Mouse (Mus musculus) frontal cortex, postnatal 36 days (tissue): ENCODE measurements around the gene Mbd5.
"Not testable (repeated sequence)": the region's sequence is repeated elsewhere in the genome, so short reads cannot be mapped to it uniquely, and the experiment has no call there.

Experiments used
- DNase-seq, 2 experiments: peaks; one replicate each; pipeline ENCODE4 v3.0.0; 2022; ENCODE audit warnings: low spot score in 2 of 2

Gene Mbd5

DNA sequence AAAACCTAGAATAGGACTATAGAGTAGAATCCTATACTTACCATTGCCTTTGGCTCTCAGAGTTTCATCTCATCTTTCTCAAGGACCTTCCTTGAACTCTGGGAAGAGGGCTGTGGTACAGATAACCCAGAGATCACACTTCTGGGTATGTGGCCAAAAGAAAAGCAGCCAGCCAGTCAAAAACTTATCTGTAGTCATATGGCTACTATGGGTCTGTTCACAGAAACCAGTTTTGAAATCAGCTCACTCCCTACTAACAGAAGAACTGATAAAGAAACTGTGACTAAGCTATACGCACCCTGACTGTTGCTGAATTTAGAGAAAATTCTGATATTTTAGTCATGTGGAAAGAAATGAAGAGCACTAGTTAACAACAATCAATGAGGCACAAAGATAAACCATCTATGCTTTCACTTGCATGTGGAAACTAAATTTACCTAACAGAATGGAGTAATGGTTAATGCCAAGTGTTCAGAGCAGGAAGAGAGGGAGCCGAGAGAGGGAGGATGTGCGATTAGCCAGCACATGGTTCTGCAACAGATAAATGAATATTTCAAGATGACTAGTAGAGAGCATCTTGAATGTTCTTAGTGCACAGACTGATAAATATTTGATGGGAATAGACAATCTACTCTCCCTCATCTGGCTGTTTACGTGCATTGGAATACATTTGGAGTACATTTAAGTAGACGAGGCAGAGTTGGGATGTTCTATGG lies 211.1 kb downstream of the Mbd5 start:
- no peak for DNase-seq

DNA sequence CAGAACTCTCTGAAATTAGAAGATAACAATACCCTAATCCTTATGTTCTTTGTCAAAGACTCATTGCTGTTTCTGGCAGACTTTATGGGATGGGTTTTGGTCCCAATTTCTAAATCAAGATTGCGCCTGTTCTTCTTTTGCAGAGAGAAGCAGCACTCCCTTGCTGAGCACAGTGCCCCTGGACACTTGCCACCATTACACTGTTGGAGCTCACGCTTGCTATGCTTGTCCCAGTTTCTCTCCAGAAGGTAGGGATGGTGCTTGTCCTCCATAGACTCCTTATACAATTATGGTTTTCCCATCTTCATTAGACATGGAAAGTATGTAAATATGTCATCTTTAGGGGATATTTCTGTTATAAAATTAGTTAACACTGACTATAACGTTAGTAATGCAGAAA lies 220.5 kb downstream of the Mbd5 start:
- DNase-seq, result no peak

DNA sequence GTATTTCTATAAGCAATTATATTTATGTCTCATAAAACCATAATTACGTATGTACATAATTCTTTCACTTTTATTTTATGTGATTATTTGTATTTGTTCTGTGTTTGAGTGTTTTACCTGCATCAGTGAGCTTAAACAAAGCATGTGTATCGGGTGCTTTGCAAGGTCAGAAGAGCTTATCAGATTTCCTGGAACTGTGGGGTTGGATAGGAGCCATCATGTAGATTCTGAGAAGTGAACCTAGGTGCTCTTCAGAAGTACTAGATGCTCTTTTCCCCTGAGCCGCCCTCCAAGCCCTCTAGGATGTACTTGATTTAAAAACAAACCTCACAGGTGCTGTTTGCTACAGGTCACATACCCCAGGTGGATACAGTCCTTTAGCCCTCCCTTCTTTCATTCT lies 227.7 kb downstream of the Mbd5 start:
- DNase-seq, result no peak

DNA sequence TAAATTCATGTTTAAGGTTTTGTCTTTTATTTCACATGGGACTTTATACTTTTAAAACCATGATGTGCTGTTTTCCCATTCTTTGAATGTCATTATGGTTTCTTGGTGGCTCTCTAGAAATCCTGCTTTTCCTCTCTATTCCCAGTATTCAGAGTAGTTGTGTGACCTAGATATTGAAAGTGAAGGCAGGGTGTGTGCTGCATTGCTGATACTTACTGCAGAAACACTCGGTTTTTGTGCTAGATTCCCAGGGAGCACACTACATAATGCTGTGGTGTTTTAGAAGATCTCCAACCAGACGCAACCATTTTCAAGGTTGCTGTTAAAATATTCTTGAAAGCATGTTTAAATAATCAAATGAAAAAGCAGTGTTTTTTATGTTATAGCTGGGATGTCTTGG lies 241.7 kb downstream of the Mbd5 start:
- DNase-seq, result no peak

DNA sequence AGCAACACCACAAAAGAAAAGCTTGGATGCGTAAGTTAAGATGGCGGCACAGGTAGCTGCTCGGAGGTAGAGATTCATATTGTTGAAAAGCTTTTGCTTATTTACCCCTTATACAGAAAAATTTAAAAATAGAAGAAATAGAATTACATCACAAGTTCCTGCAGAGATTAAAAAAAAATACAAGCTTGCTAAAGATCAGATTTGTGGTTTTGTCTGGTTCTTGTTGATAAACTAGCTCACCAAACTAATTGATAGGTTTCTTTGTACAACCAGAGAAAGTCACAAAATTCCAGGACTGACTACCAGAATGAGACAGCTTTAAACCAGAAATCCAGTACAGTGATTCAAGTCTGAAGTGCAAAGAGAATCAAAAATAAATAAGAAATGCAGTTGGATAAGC lies 242.4 kb downstream of the Mbd5 start:
- DNase-seq, result no peak

DNA sequence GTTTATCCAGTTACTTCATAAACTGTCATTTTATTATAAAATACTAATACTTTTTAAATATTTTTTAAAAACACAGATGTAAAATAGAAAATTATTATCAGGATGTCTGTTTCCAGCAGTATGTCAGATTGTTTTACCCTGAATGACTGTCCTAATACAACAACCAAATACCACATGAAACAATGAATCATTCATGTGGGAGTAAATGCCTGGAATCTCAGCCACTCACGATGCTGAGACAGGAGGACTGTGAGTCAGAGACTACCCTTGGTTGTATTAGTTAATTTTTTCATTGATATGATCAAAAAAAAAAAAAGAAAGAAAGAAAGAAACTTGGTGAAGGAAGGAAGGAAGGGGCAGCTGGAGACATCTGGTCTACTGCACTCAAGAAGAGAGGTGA lies 254.8 kb downstream of the Mbd5 start:
- no peak for DNase-seq

DNA sequence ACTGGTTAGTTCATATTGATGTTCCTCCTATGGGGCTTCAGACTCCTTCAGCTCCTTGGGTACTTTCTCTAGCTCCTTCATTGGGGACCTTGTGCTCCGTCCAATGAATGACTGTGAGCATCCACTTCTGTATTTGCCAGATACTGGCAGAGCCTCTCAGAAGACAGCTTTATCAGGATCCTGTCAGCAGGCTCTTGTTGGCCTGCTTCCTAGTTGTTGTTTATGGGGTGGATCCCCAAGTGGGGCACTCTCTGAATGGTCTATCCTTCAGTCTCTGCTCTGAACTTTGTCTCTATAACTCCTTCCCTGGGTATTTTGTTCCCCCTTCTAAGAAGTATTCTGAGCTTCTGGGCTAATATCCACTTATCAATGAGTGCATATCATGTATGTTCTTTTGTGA lies 256.4 kb downstream of the Mbd5 start:
- DNase-seq, result not testable (repeated sequence)

DNA sequence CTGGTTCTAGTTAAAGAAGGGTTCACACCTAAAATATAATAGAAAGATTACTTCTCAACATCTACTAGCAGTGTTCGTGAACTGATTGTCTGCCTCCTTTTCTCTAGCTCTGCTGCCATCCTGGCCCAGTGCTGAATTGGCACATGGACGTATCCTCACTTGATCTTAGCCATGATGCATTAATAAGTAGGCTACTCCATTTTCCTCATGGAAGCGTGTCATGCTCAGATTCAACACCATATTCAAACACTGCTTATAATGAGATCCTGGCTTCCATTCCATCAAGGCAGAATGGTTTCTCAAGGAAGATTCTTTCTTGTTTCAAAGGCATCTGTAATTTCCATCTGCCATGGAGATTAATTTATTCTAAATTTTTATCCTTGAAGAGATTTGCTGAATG lies 260.0 kb downstream of the Mbd5 start:
- no peak for DNase-seq

DNA sequence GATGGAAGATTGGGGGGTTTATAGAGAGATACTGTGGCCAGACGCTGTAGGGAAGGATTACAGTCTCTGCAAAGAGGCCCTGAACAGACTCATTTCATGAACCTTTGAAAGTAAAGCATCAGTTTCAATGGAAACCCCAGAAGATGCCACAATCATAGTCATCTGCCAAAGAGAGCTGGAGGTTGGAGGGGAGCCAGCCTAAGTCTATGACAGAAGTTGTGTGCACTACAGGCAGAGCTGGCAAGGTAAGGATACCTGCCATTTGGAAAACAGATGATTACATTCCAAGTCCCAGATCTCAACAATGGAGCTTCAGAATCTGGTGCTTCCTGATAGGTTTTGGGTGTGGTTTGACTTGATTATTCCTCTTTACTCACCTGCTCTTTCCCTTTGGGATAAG lies 261.1 kb downstream of the Mbd5 start:
- no peak for DNase-seq

DNA sequence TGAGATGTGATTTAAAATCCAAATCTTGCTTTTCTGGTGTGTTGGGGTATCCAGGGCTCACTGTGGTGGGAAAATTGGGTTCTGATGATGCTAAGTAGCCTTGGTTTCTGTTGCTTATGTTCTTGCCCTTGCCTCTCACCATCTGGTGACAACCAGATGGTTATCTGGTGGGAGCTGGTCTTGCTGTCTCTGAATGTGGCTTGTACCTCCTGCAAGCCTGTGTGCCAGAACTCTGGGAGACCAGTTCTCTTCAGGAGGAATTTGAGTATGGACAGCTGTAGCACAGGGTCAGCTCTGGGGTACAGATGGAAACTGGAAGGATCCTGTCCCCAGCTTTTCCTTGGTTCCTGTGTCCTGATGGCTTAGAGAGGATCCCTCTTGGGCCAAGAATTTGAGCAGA lies 280.4 kb downstream of the Mbd5 start:
- DNase-seq, result no peak

DNA sequence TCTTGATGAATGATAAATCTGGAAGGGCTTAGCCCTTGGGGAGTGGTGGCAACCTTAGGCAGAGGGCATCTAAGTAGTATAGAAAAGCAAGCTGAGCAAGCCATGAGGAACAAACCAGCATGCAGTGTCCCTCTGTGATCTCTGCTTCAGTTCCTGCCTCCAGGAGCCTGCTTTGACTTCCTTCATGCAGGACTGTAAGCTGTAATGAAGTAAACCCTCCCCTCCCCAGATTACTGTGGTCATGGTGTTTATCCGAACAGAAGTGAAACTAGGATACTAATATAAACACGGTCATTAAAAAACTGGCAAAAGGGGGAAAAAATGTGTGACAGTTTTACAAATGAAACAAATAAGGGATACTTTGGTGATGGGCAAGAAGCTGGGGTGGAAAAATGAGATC lies 284.8 kb downstream of the Mbd5 start:
- no peak for DNase-seq

DNA sequence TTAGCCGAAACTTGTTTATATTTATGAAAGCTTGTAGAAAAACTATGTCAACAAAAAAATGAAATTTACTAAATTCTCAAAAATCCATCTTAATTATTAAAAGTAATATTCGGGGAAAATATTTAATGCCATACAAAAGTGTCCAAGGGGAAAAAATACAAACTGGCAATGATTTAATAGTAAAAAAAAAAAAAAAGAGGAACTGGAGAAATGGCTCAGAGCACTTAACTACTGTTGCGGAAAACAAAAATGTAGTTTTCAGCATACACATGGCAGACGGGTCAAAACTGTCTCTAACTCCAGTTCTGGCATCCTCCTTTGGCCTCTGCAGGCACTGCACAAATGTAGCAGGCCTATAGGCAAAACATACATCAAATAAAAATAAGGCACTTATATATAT lies 292.4 kb downstream of the Mbd5 start:
- no peak for DNase-seq

DNA sequence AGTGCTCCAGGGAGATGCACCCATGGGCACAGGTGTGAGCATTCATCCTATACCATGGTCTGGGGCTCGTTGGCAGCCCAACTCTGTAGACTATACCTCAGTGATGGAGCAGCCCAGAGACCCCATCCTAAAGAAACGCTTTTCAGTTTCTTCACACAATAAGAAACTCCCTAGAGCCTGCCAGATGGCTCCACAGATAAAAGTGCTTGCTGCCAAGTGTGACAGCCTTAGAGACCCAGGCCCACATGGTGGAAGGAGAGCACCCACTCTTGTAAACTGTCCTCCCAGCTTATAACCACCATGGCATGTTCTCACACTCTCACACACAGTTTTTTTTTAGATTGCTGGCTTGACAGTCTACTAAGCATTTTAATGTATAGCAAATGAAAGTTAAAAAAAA lies 314.8 kb downstream of the Mbd5 start:
- no peak for DNase-seq

DNA sequence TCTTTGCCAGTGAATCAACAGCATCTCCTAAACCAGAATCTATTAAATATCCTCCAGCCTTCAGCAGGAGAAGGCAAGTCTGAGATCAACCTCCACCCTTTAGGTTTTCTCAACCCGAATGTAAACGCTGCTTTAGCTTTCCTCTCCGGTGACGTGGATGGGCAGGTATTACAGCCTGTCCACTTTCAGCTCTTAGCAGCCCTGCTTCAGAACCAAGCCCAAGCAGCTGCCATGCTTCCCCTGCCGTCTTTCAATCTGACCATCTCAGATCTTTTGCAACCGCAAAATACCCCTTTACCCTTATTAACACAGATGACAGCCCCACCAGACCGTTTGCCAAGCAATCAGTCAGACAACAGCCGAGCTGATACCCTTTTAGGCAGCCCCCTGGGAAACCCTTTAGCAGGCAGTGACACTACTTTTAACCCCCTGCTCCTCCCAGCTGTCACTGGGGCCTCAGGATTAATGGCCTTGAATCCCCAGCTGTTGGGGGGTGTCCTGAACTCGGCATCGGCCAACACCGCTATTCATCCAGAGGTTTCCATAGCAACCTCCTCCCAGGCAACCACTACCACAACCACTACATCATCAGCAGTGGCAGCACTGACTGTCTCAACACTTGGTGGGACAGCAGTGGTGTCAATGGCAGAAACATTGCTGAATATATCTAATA lies 323.1 kb downstream of the Mbd5 start:
- DNase-seq, result no peak

DNA sequence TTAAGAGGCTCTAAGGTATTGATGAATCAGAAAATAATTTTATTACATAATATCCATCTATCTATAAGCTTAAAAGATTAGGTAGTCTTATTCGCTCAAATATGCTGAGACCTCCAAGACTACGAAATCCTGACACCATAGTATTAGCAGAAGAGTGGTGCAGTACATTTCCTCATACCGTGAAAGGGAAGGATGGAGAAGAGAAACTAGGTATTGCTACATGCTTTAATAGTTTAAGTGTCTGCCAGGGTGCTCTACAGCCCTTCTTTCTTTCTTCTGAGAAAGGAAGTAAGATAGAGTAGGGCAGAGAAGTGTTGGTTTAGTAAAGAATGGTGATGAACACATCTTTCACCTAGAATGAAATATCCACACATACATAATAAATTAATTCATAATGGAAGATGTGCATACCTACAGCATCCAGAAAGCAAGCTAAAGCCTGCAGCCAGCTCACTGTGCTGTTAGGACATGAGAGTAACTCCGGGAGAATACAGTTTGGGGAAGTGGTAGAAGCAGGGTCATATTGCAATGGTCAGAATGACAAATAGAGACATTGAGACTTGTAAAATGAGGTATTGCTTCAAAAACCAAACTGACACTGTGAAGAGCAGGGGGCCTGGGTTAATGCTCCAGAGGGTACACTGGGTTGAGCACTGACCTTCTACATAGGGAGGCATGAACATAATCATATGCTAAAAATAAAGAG lies 326.9 kb downstream of the Mbd5 start:
- DNase-seq, result no peak

DNA sequence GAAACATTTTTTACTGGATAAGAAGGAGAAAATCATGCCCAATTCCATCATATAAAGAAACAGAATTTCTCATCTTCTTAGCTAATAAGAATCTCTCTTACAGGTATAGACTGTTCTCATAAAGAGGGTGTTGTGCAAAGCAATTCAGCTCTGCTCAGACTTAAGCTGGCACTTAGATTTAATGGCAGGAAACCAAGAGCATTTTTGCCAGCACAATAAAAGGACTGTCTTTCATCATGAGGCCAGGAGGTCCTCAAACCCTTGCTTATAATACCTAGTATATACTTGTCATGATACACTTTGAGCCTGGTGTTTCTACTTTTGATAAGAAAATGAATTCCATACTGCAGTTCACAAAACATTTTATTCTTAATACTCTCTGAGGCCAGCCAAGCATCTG lies 331.2 kb downstream of the Mbd5 start:
- DNase-seq, result no peak

DNA sequence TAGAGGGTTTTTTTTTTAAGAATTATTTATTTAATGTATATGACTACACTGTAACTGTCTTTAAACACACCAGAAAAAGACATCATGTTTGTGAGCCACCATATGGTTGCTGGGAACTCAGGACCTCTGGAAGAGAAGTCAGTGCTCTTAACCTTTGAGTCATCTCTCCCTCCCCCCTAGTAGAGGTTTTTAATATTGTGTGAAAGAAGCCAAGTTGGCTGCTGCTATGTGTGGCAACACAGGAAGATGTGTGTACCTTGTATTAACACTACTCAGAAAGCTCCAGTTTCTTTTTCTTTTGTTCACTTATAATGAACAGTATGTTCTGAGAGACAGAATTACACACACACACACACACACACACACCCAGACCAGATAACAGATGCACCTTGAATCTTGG lies 334.3 kb downstream of the Mbd5 start:
- no peak for DNase-seq

DNA sequence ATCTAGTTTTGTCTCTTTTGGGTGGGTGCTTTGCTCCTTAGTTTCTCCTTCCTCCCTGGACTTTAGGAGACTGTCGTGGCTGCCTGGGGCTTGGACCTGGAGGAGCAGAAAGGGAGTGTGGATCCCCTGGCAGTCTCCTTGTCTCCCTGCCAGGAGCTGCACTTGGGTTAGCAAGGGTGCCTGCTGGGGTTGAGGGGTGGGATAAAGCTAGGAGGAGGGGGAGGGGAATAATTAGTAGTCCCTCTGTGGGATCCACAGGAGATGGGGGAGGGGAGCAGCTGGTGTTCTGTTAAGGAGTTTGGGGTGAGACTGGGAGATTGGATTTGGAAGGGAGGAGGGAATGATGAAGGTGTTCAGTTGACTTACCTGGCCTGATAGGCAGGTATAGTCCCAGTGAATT lies 337.7 kb downstream of the Mbd5 start:
- no peak for DNase-seq

DNA sequence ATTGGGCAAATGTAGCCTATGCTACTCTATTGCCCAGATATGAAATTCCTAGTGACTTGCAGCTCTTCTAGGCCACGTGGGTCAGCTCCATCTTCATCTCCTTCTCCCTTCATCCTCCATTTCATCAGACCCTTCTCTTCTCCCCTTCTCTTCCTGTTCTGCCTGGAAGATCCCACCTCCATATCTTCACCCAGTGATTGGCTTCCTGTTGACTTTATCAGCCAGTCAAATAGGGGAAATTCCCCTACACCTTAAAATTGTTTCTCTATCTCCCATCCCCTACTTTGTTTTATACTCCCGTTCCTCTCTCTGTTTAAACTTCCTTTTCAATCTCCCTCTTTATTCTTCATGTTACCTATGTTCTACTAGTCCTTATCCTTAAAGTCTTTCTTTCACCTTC lies 342.4 kb downstream of the Mbd5 start:
- no peak for DNase-seq

DNA sequence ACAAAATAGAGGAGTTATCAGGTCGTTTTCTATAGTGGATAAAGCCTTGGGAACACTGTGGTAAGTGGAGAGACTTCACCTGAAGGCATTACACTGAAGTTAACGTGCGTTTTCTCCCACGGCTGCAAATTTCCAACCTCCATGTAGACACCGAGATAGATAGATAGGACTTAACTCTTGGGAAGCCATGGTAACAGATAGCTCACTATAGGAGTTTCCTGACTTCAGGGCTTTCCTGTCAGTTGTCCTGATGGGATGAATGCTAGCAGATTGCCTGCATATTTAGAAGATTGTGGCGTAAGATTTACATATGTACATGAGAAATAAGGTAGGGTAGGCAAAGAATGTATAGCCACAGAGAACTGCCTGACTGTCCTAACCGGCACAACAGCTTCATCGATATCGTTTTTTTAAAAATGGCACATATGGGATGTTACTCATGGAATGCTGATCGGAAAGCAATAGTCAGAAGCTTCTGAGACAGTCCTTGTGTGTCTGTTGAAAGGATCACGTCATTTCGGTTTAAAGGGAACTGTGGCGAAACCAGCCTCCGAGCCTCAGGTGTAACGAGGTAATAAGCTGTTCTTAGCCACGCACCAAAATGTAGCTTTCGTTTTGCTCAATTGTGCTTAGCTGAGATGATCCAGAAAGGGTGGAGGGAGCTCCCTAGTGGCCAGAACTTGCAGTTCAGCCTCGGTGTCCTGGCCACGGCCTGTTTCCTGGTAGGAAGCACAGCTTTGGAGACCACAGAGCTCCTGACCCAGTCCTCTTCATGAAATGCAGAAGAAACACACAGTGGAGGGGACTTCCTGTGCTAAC lies 363.5 kb downstream of the Mbd5 start:
- DNase-seq, result peak; percentile 86 to 91

DNA sequence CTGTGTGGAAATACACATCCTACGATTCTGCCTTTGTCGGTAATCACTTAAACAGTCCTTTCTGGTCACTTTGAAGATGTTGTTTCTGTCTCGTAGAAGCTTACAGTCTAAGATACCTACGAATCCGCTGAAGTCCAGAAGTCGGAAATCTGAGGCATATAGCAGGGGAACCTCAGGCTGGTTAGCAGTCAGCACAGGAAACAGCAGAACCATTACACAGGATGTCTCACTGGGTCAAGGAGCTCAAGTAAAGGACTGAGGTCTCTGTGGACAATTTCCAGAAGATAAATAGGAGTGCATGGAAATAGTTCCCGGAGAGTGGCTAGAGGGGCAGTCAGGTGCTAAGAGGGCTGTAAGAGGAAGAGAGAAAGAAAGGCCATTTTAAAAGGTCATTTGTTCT lies 384.3 kb downstream of the Mbd5 start:
- DNase-seq, result no peak

DNA sequence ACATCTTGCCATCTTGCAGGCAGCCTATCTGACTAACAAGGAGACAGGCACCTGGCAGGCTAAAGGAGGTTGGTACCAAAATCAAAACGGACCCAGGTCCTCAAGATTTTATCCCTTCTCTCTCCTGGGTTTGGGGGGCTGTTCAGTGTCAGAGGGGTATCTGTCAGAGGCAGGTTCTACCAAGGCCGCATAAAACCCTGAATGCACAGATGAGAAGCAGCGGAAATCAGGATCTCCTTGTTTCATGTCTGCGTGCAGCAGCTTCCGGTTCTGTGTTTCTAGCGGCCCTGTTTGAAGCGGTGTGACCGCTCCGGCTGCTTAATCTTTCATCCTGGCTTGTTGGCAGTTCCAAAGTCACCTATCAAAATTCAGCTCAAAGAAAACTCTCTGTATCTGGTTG lies 386.0 kb downstream of the Mbd5 start:
- no peak for DNase-seq
